Mouse (Mus musculus) embryonic facial prominence, embryonic 11.5 days (tissue): Measurements from ENCODE around the gene Tmcc3. TPM values are rescaled to one million over a fixed set of nuclear protein-coding genes. Genes with fewer than 3 reads are reported as not detected.

Experiments
- microRNA-seq: library from miRNA; unstranded; fragments of <30 nt; microRNA quantifications from one replicate; pipeline ENCODE4, GENCODE M21; 2016; ENCODE audit warnings: borderline number of aligned reads
- polyA plus RNA-seq: library from polyadenylated mRNA; unstranded; fragments of >200 nt; fragmentation: Nextera tagmentation; extraction: Ambion mirVana; gene quantifications from 2 replicates; pipeline ENCODE4 v1.2.1, GENCODE M21; 2014

Tmcc3 gene
- polyA plus RNA-seq, 1 experiment from 2014 or later, result 3.0 TPM

Small RNAs within 50 kb of the gene (microRNA-seq; reads per million reads assigned to microRNA genes)
- gene Mir7211, result not detected

Other genes starting within 250 kb of the Tmcc3 start
- 13.2 and 13.6 TPM in 2 replicates for gene Nr2c1, start 163.9 kb upstream of the Tmcc3 start, polyA plus RNA-seq
- gene Ndufa12, start 113.2 kb upstream of the Tmcc3 start, polyA plus RNA-seq, result 477 and 485 TPM in 2 replicates
- not detected in 2 replicates for gene Gm4792, start 13.2 kb upstream of the Tmcc3 start, polyA plus RNA-seq